Mouse (Mus musculus) erythroblast, embryonic 14.5 days (primary cell): ENCODE measurements around the gene Pld6.

Experiments used
- GATA1 ChIP-seq: IDR thresholded peaks from 2 replicates; pipeline ENCODE4 v1.6.1; 2012; ENCODE audit warnings: low read length, inconsistent platforms, mixed read lengths
- TAL1 ChIP-seq: IDR thresholded peaks from 3 replicates; pipeline ENCODE4 v1.6.1; 2012; ENCODE audit warnings: low read length, inconsistent platforms, mixed read lengths

DNA sequence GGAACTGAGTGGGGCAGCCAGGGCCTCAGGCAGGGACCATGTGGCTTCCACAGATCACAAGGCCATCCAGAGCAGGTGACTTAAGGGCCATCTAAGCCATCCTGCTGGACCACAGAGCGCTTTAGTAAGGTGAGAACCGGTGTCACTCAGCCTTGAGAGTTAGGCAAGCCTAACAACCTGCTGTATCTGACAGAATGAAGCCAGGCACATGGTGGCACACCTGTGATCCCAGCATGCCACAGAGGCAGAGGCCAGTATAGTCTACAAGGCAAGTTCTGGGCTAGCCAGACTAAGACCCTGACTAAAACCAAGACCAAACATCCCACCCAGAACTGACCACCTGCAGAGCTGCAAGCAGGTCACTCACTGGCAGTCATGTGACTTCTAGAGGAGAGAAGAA, 18.2 kb upstream of the Pld6 start:
- TF ChIP-seq GATA1: no peak
- TF ChIP-seq TAL1: no peak
